Comparison of ENCODE assay signal across 8 mouse cellular contexts in genomic region chr7:98702283-98703240, GRCm38 (mm10). TPM values are rescaled to one million over a fixed set of nuclear protein-coding genes. Genes with fewer than 3 reads are reported as not detected.
DNase-seq lines count a peak whose midpoint lies in the region; ATAC-seq and TF ChIP-seq lines count a peak whose summit lies in the region.

Gene Thap12 (plus strand): TSS chr7:98703103.

- intact Hi-C loops in heart, adult 2 months (cut with DNase I), result loop anchor here (1.0 kb wide), 1 partner anchor 46 kb away; the partner anchor contains the start of gene Emsy

- H3K79me2 ChIP-seq in heart, adult 2 months (replicated peaks; ENCODE audit: control insufficient read depth, insufficient read depth, low read length), result peaks cover 5% of the 10 kb centered on the region

- peak; percentile 74 for TF ChIP-seq CTCF in heart, adult 2 months (IDR thresholded peaks at IDR 0.05)

- TF ChIP-seq EP300 in heart, adult 2 months (IDR thresholded peaks at IDR 0.05; ENCODE audit: insufficient read depth, low read depth, low read length), result 0 out of 2 replicates have a peak, but pooled peaks have one; percentile 19

- peak; percentile 94 for DNase-seq in 3T3-L1 (ENCODE audit: low read depth, low spot score)
- peak; percentile 98 to 100 for DNase-seq in adrenal gland, postnatal 4 days (ENCODE audit: low spot score in 2 of 2)
- peak; percentile 99 for DNase-seq in embryonic facial prominence, embryonic 14.5 days (ENCODE audit: low spot score)
- DNase-seq in heart, adult 2 months, result peak; percentile 98 to 100
- peak; percentile 99 for DNase-seq in kidney, adult 8-10 months
- peak; percentile 98 to 99 for DNase-seq in spleen, postnatal 10 days (ENCODE audit: low spot score in 2 of 2)

- H3K27me3 ChIP-seq in embryonic facial prominence, embryonic 14.5 days (replicated peaks; ENCODE audit: control insufficient read depth, insufficient read depth, low read length), result no peaks in the 10 kb centered on the region
- H3K27me3 ChIP-seq in heart, adult 2 months (ENCODE audit: control insufficient read depth, insufficient read depth, low read length), result no peaks in the 10 kb centered on the region
- no peaks in the 10 kb centered on the region for H3K27me3 ChIP-seq in limb, embryonic 13.5 days
- no peaks in the 10 kb centered on the region for H3K27me3 ChIP-seq in midbrain, embryonic 16.5 days (ENCODE audit: control insufficient read depth, insufficient read depth, low read depth, low read length)

- no peaks in the 10 kb centered on the region for H3K9me3 ChIP-seq in embryonic facial prominence, embryonic 14.5 days (ENCODE audit: control insufficient read depth, low read length)
- no peaks in the 10 kb centered on the region for H3K9me3 ChIP-seq in limb, embryonic 13.5 days
- H3K9me3 ChIP-seq in midbrain, embryonic 16.5 days (replicated peaks; ENCODE audit: control insufficient read depth, low read length, poor library complexity, severe bottlenecking), result no peaks in the 10 kb centered on the region

- 2% methylated on average over 43 of the region's 65 CpGs for WGBS in embryonic facial prominence, embryonic 14.5 days
- 2% methylated on average over 58 of the region's 65 CpGs for WGBS in heart, adult 2 months
- WGBS in limb, embryonic 13.5 days, result 2% methylated on average over 59 of the region's 65 CpGs
- 3% methylated on average over 52 of the region's 65 CpGs for WGBS in midbrain, embryonic 16.5 days

- peak; percentile 98 for TF ChIP-seq POLR2A in heart, adult 2 months (IDR thresholded peaks at IDR 0.05; ENCODE audit: insufficient read depth, low read depth, low read length)

- H3K27ac ChIP-seq in embryonic facial prominence, embryonic 14.5 days (replicated peaks; ENCODE audit: low read depth, low read length), result peak within 1 kb of the TSS; percentile 90
- peak within 1 kb of the TSS; percentile 91 for H3K27ac ChIP-seq in heart, adult 2 months
- H3K27ac ChIP-seq in limb, embryonic 13.5 days, result peak within 1 kb of the TSS; percentile 86
- peak within 1 kb of the TSS; percentile 86 for H3K27ac ChIP-seq in midbrain, embryonic 16.5 days (ENCODE audit: low read length)

- H3K36me3 ChIP-seq in embryonic facial prominence, embryonic 14.5 days (ENCODE audit: control insufficient read depth, insufficient read depth, low read length), result no peaks in the 10 kb centered on the region
- H3K36me3 ChIP-seq in heart, adult 2 months (ENCODE audit: control insufficient read depth, insufficient read depth, low read length), result peaks cover 5% of the 10 kb centered on the region
- no peaks in the 10 kb centered on the region for H3K36me3 ChIP-seq in limb, embryonic 13.5 days
- no peaks in the 10 kb centered on the region for H3K36me3 ChIP-seq in midbrain, embryonic 16.5 days (ENCODE audit: control insufficient read depth, insufficient read depth, low read length)

- peaks cover 20% of the 10 kb centered on the region for H3K4me1 ChIP-seq in embryonic facial prominence, embryonic 14.5 days (ENCODE audit: control insufficient read depth, insufficient read depth, low read length)
- H3K4me1 ChIP-seq in heart, adult 2 months (ENCODE audit: control insufficient read depth, insufficient read depth, low read length), result peaks cover 6% of the 10 kb centered on the region
- H3K4me1 ChIP-seq in limb, embryonic 13.5 days, result peaks cover 25% of the 10 kb centered on the region
- H3K4me1 ChIP-seq in midbrain, embryonic 16.5 days (ENCODE audit: control insufficient read depth, insufficient read depth, low read length), result peaks cover 25% of the 10 kb centered on the region

- H3K4me3 ChIP-seq in embryonic facial prominence, embryonic 14.5 days (ENCODE audit: low read depth, low read length), result peak within 1 kb of the TSS; percentile 99
- peak within 1 kb of the TSS; percentile 75 for H3K4me3 ChIP-seq in heart, adult 2 months
- peak within 1 kb of the TSS; percentile 98 for H3K4me3 ChIP-seq in limb, embryonic 13.5 days
- peak within 1 kb of the TSS; percentile 99 for H3K4me3 ChIP-seq in midbrain, embryonic 16.5 days (ENCODE audit: low read depth, low read length)

- peak within 1 kb of the TSS; percentile 96 for H3K9ac ChIP-seq in embryonic facial prominence, embryonic 14.5 days (ENCODE audit: low read depth, low read length)
- H3K9ac ChIP-seq in heart, adult 2 months (ENCODE audit: low read depth, low read length), result peak within 1 kb of the TSS; percentile 86
- H3K9ac ChIP-seq in limb, embryonic 13.5 days, result peak within 1 kb of the TSS; percentile 97
- H3K9ac ChIP-seq in midbrain, embryonic 16.5 days (ENCODE audit: low read depth, low read length), result peak within 1 kb of the TSS; percentile 91

- peak; percentile 99 for ATAC-seq in embryonic facial prominence, embryonic 14.5 days (ENCODE audit: low read depth)
- ATAC-seq in limb, embryonic 13.5 days (ENCODE audit: low FRiP score, low read depth), result peak; percentile 97
- peak; percentile 99 for ATAC-seq in midbrain, embryonic 16.5 days

- peak within 1 kb of the TSS; percentile 78 for H3K4me2 ChIP-seq in embryonic facial prominence, embryonic 14.5 days (ENCODE audit: low read depth, low read length)
- peak within 1 kb of the TSS; percentile 84 for H3K4me2 ChIP-seq in limb, embryonic 13.5 days (replicated peaks)
- peak within 1 kb of the TSS; percentile 75 for H3K4me2 ChIP-seq in midbrain, embryonic 16.5 days (ENCODE audit: low read length)

RNA-seq across cellular contexts. Expression of gene Thap12, which starts in this region (rescaled TPM):
- total RNA-seq in adrenal gland, postnatal 4 days (2021), result 10 to 100 TPM; 68.3 to 76.5 TPM
- 58.0 and 60.3 TPM in 2 replicates for polyA plus RNA-seq in embryonic facial prominence, embryonic 14.5 days (2014; fragmentation: Nextera tagmentation; extraction: Ambion mirVana)
- 10 to 100 TPM; 71.5 to 80.7 TPM for total RNA-seq in heart, adult 2 months (2021)
- 18.0 and 41.5 TPM in 2 replicates for polyA plus RNA-seq in heart, adult 2 months (2012; rRNA removed)
- 69.9 and 73.9 TPM in 2 replicates for polyA plus RNA-seq in limb, embryonic 13.5 days (2015; fragmentation: Nextera tagmentation; extraction: Ambion mirVana)
- polyA plus RNA-seq in midbrain, embryonic 16.5 days (2015; fragmentation: Nextera tagmentation; extraction: Ambion mirVana), result 43.5 and 47.5 TPM in 2 replicates

Comparison
In these comparisons a context has a peak if more than half of its experiments do, and no peak if none do; other contexts are left out.
1. Peak in every context shown above with its lines: DNase-seq, ATAC-seq, H3K4me3 ChIP-seq and H3K27ac ChIP-seq.